28 mouse cellular contexts compared by ENCODE assay signal in genomic region chr8:115036016-115036415, GRCm38 (mm10).
"Had no signal": no experiment of that assay in that cellular context is flagged by ENCODE, and none has a peak within 500 bp of the region (broad histone marks: within the 10 kb centered on the region; RNA-seq: fewer than 3 reads in every experiment).

No protein-coding gene starts in this region.

- H3K36me3 ChIP-seq: heart, embryonic 13.5 days; heart, embryonic 15.5 days; hindbrain, embryonic 10.5 days; hindbrain, embryonic 12.5 days; intestine, embryonic 15.5 days; limb, embryonic 10.5 days; limb, embryonic 12.5 days had no signal

- H3K4me3 ChIP-seq: heart, adult 2 months; heart, embryonic 13.5 days; heart, embryonic 15.5 days; hindbrain, embryonic 10.5 days; hindbrain, embryonic 12.5 days; intestine, embryonic 15.5 days; layer of hippocampus, adult 2 months; left cerebral cortex, adult 2 months; limb, embryonic 10.5 days; limb, embryonic 12.5 days had no signal

- H3K4me2 ChIP-seq: heart, embryonic 11.5 days; heart, embryonic 13.5 days; heart, embryonic 15.5 days; hindbrain, embryonic 12.5 days; hindbrain, embryonic 14.5 days; intestine, embryonic 15.5 days; limb, embryonic 12.5 days; liver, embryonic 11.5 days had no signal

- H3K27me3 ChIP-seq: heart, embryonic 13.5 days; heart, embryonic 15.5 days; hindbrain, embryonic 12.5 days; intestine, embryonic 15.5 days; limb, embryonic 12.5 days had no signal

- H3K9ac ChIP-seq: heart, embryonic 13.5 days; heart, embryonic 15.5 days; hindbrain, embryonic 12.5 days; hindbrain, embryonic 14.5 days; intestine, embryonic 15.5 days; limb, embryonic 12.5 days; liver, embryonic 14.5 days had no signal

- H3K27ac ChIP-seq: heart, adult 2 months; heart, embryonic 13.5 days; heart, embryonic 15.5 days; hindbrain, embryonic 10.5 days; hindbrain, embryonic 12.5 days; hindbrain, embryonic 14.5 days; intestine, embryonic 15.5 days; layer of hippocampus, adult 2 months; left cerebral cortex, adult 2 months; limb, embryonic 10.5 days; limb, embryonic 12.5 days; liver, embryonic 14.5 days had no signal

- H3K4me1 ChIP-seq: heart, embryonic 13.5 days; heart, embryonic 15.5 days; hindbrain, embryonic 12.5 days; intestine, embryonic 15.5 days had no signal

- DNase-seq: gastrocnemius, postnatal 14 days; gastrocnemius, postnatal 36 days; heart, adult 11 months; heart, adult 2 months; heart, postnatal 14 days; heart, postnatal 4 days; kidney, adult 18-20 months; kidney, adult 8-10 months; kidney, postnatal 10 days; kidney, postnatal 25 days; kidney, postnatal 4 days; liver had no signal

- ATAC-seq: hindbrain, embryonic 16.5 days; inflammation-experienced regulatory T-cells, adult 6 months; intestine, embryonic 15.5 days; intestine, postnatal 0 days had no signal

- H3K9me3 ChIP-seq: heart, embryonic 13.5 days; heart, embryonic 15.5 days; hindbrain, embryonic 10.5 days; hindbrain, embryonic 12.5 days; intestine, embryonic 15.5 days; limb, embryonic 10.5 days; limb, embryonic 12.5 days had no signal
